Mouse (Mus musculus): ENCODE results near the gene Tgfbr3.

Tgfbr3 gene

GRCm38 (mm10) chr5:107147951-107148766 lies 141.3 kb downstream of the Tgfbr3 start:
- no peak for DNase-seq (ENCODE audit: low spot score in 2 of 2)

GRCm38 (mm10) chr5:107147413-107147812 lies 142.0 kb downstream of the Tgfbr3 start:
- DNase-seq (ENCODE audit: low spot score in 2 of 2): no peak

- DNase-seq (ENCODE audit: low spot score in 2 of 2): no peak
Measured at GRCm38 (mm10) chr5:107146111-107146616, 143.3 kb downstream of the Tgfbr3 start.

- DNase-seq (ENCODE audit: low spot score in 2 of 2): no peak
Measured at GRCm38 (mm10) chr5:107145125-107145524, 144.3 kb downstream of the Tgfbr3 start.

- no peak for DNase-seq (ENCODE audit: low spot score in 2 of 2)
Measured at GRCm38 (mm10) chr5:107144263-107144843, 145.1 kb downstream of the Tgfbr3 start.

- no peak for DNase-seq (ENCODE audit: low spot score in 2 of 2)
Measured at GRCm38 (mm10) chr5:107143406-107143805, 146.0 kb downstream of the Tgfbr3 start.

GRCm38 (mm10) chr5:107142791-107143190 lies 146.6 kb downstream of the Tgfbr3 start:
- DNase-seq (ENCODE audit: low spot score in 2 of 2): no peak

- DNase-seq (ENCODE audit: low spot score in 2 of 2): no peak
Measured at GRCm38 (mm10) chr5:107141375-107141774, 148.1 kb downstream of the Tgfbr3 start.

- DNase-seq (ENCODE audit: low spot score in 2 of 2): no peak
Measured at GRCm38 (mm10) chr5:107139800-107140651, 149.4 kb downstream of the Tgfbr3 start.

GRCm38 (mm10) chr5:107133336-107133735 lies 156.1 kb downstream of the Tgfbr3 start:
- DNase-seq (ENCODE audit: low spot score in 2 of 2): no peak

GRCm38 (mm10) chr5:107132231-107132630 lies 157.2 kb downstream of the Tgfbr3 start:
- no peak for DNase-seq (ENCODE audit: low spot score in 2 of 2)

GRCm38 (mm10) chr5:107129304-107129703 lies 160.1 kb downstream of the Tgfbr3 start:
- no peak for DNase-seq (ENCODE audit: low spot score in 2 of 2)

- no peak for DNase-seq (ENCODE audit: low spot score in 2 of 2)
Measured at GRCm38 (mm10) chr5:107126561-107126960, 162.9 kb downstream of the Tgfbr3 start.

- no peak for DNase-seq (ENCODE audit: low spot score in 2 of 2)
Measured at GRCm38 (mm10) chr5:107125131-107125530, 164.3 kb downstream of the Tgfbr3 start.

GRCm38 (mm10) chr5:107124531-107124930 lies 164.9 kb downstream of the Tgfbr3 start:
- DNase-seq (ENCODE audit: low spot score in 2 of 2): no peak

- no peak for DNase-seq (ENCODE audit: low spot score in 2 of 2)
Measured at GRCm38 (mm10) chr5:107122622-107123021, 166.8 kb downstream of the Tgfbr3 start.

GRCm38 (mm10) chr5:107121086-107121485 lies 168.3 kb downstream of the Tgfbr3 start:
- no peak for DNase-seq (ENCODE audit: low spot score in 2 of 2)

GRCm38 (mm10) chr5:107120624-107121023 lies 168.8 kb downstream of the Tgfbr3 start:
- no peak for DNase-seq (ENCODE audit: low spot score in 2 of 2)

GRCm38 (mm10) chr5:107119896-107120295 lies 169.5 kb downstream of the Tgfbr3 start:
- DNase-seq (ENCODE audit: low spot score in 2 of 2): no peak

- DNase-seq (ENCODE audit: low spot score in 2 of 2): no peak
Measured at GRCm38 (mm10) chr5:107116821-107117220, 172.6 kb downstream of the Tgfbr3 start.

- DNase-seq (ENCODE audit: low spot score in 2 of 2): no peak
Measured at GRCm38 (mm10) chr5:107112656-107113275, 176.7 kb downstream of the Tgfbr3 start.

GRCm38 (mm10) chr5:107111802-107112201 lies 177.6 kb downstream of the Tgfbr3 start:
- no peak for DNase-seq (ENCODE audit: low spot score in 2 of 2)

Measured in spleen, postnatal 14 days (tissue).